Mouse (Mus musculus): ENCODE measurements around the gene Prdx3. TPM values are rescaled to one million over a fixed set of nuclear protein-coding genes. Genes with fewer than 3 reads are reported as not detected.

Gene Prdx3
- total RNA-seq (2014; rRNA removed) (191 and 199 TPM in 2 replicates), polyA plus RNA-seq (2012; rRNA removed) (157 and 170 TPM in 2 replicates)

DNA sequence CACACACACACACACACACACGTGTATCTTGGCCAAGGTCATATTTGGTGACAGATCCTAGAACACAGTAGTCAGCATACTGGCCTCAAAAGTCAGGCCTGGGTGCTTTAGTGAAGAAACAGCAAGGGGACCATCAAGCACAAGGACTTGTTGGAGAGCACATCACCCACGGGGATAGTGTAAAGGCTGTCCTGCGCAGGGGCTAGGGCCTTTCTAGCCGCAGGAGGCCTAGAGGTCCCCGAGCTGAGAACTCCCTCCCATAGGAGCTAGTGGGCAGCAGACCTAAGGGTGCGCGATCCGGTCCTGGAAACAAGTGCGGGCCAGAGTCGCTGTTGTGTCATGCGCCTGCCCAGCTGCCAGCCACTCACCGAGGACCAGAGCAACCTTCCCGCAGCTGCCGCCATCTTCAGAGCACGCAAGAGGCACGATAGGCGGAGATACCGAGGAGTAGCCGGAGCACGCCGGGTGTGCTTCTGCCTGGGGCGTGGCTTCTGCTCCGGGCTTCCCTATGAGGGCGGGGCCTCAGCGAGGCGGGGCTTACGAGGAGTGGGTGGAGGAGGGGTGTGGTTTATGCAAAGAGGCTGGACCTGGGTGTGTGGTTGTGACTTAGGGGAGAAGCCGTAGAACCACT, at the start of gene Prdx3:
Gene Prdx3, minus strand, starts transcription at position 493 of the 631 bp plus-strand sequence.
- H3K4me1 ChIP-seq (ENCODE audit: control insufficient read depth, insufficient read depth, low read length): peaks cover 7% of the 10 kb centered on the region
- peak within 1 kb of the TSS; percentile 73 for H3K4me3 ChIP-seq (ENCODE audit: insufficient read depth, low read depth, low read length)
- no peaks in the 10 kb centered on the region for H3K79me2 ChIP-seq (ENCODE audit: control insufficient read depth, insufficient read depth, low read length)
- DNase-seq (ENCODE audit: extremely low read depth, low read depth, low spot score): peak; percentile 88
- H3K27ac ChIP-seq (replicated peaks; ENCODE audit: insufficient read depth, low read depth, low read length): peak within 1 kb of the TSS; percentile 72
- peak within 1 kb of the TSS; percentile 75 for H3K9ac ChIP-seq (ENCODE audit: low read depth, low read length)
- H3K27me3 ChIP-seq (ENCODE audit: control insufficient read depth, insufficient read depth, low read length): no peaks in the 10 kb centered on the region
- TF ChIP-seq POLR2A (IDR thresholded peaks at IDR 0.05; ENCODE audit: extremely low read depth, insufficient read depth, low read length) (peak; percentile 88), CTCF (IDR thresholded peaks at IDR 0.05; ENCODE audit: low read depth, low read length) (0 out of 2 replicates have a peak, but pooled peaks have one; percentile 10)
- H3K36me3 ChIP-seq (ENCODE audit: control insufficient read depth, insufficient read depth, low read length): peaks cover 28% of the 10 kb centered on the region
- 0% methylated on average over 28 of the region's 28 CpGs for WGBS

DNA sequence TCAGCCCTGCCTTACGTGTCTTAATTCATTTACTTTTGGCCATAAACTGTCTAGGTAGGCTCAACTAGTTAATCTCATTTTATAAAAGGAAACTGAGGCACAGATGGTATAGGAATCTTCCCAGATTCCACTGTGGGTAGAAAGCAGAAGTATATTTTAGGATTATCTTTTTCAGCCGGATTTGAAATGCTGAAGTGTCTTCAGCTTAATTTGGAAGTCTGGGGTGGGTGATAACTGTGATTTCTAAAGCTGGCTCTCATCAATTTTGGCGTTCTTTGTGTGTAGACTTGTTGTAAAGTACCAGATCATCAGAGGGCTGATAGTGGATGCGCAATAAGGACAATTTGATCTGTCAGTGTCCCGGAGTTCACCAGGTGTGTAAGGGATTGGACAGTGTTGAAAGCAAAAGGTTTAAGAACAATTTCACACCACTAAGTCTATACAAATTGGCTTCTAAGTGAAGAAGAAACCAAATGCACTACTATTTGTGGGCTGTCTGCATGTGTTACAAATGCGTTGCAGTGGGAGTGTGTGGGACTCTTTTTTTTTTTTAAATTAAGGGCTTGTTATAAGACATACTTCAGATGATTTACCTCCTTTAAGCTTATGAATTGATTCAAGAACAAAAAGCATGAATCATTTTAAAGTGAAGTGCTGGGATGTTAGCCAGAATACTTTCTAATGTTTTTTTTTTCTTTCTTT, 42.7 kb upstream of the Prdx3 start:
- no peaks in the 10 kb centered on the region for H3K79me2 ChIP-seq (ENCODE audit: control insufficient read depth, insufficient read depth, low read length)
- H3K4me3 ChIP-seq (ENCODE audit: insufficient read depth, low read depth, low read length): no peak overlapping the region
- no peak for DNase-seq (ENCODE audit: extremely low read depth, low read depth, low spot score)
- H3K36me3 ChIP-seq (ENCODE audit: control insufficient read depth, insufficient read depth, low read length): no peaks in the 10 kb centered on the region
- H3K27me3 ChIP-seq (ENCODE audit: control insufficient read depth, insufficient read depth, low read length): no peaks in the 10 kb centered on the region
- no peak for TF ChIP-seq POLR2A (IDR thresholded peaks at IDR 0.05; ENCODE audit: extremely low read depth, insufficient read depth, low read length)
- TF ChIP-seq CTCF (IDR thresholded peaks at IDR 0.05; ENCODE audit: low read depth, low read length): no peak
- H3K27ac ChIP-seq (replicated peaks; ENCODE audit: insufficient read depth, low read depth, low read length): no peak overlapping the region
- H3K9ac ChIP-seq (ENCODE audit: low read depth, low read length): no peak overlapping the region
- peaks cover 5% of the 10 kb centered on the region for H3K4me1 ChIP-seq (ENCODE audit: control insufficient read depth, insufficient read depth, low read length)
- 89% methylated on average over 6 of the region's 6 CpGs for WGBS

DNA sequence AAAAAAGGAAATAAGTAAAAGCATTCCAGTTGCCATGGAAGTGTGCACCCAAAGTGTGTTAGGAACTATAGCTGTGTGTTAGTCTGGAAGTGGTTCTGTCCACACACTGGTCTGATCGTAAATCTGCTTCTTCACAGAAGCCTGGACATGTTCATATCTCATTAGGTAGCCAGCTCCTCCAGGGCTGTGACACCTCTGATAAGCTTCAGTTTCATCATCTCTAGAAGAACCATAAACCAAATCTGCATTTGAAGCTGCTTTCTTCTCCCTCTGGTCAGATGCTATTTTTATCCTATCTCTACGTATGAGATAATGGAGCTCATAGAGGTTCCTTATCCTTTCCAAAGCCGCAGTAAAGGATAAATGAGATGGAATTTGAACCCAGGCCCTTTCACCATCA, 41.5 kb upstream of the Prdx3 start:
- Histone ChIP-seq H3K27me3 (ENCODE audit: control insufficient read depth, insufficient read depth, low read length) (no peaks in the 10 kb centered on the region), H3K4me3 (ENCODE audit: insufficient read depth, low read depth, low read length) (no peak overlapping the region), H3K4me1 (ENCODE audit: control insufficient read depth, insufficient read depth, low read length) (peaks cover 5% of the 10 kb centered on the region), H3K79me2 (ENCODE audit: control insufficient read depth, insufficient read depth, low read length) (no peaks in the 10 kb centered on the region), H3K36me3 (ENCODE audit: control insufficient read depth, insufficient read depth, low read length) (no peaks in the 10 kb centered on the region), H3K27ac (replicated peaks; ENCODE audit: insufficient read depth, low read depth, low read length) (no peak overlapping the region), H3K9ac (ENCODE audit: low read depth, low read length) (no peak overlapping the region)
- DNase-seq (ENCODE audit: extremely low read depth, low read depth, low spot score): no peak
- WGBS: 81% methylated on average over 3 of the region's 3 CpGs
- TF ChIP-seq CTCF (IDR thresholded peaks at IDR 0.05; ENCODE audit: low read depth, low read length): no peak
- TF ChIP-seq POLR2A (IDR thresholded peaks at IDR 0.05; ENCODE audit: extremely low read depth, insufficient read depth, low read length): no peak

DNA sequence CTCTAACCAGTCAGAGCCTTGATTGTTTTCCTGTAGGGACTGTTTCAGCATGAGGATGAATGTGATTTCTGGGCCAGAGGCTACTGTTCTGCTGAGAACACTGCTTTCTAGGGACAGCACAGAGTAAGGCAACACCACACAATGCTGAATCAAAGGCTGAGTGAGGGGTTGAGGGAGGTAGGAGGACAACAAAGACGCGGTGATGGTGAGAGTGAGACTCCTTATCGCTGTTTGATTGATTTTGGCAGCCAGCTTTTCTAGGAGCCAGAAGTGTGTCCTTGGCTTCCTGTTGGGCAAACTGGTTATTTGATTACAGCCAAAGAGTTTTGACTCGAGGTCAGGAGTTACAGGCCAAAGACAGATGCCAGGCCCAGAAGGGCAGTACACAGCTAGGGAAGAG, 40.9 kb upstream of the Prdx3 start:
- peak; percentile 89 for DNase-seq (ENCODE audit: extremely low read depth, low read depth, low spot score)
- no peak overlapping the region for H3K4me3 ChIP-seq (ENCODE audit: insufficient read depth, low read depth, low read length)
- no peak overlapping the region for H3K27ac ChIP-seq (replicated peaks; ENCODE audit: insufficient read depth, low read depth, low read length)
- H3K9ac ChIP-seq (ENCODE audit: low read depth, low read length): no peak overlapping the region
- H3K27me3 ChIP-seq (ENCODE audit: control insufficient read depth, insufficient read depth, low read length): no peaks in the 10 kb centered on the region
- no peaks in the 10 kb centered on the region for H3K79me2 ChIP-seq (ENCODE audit: control insufficient read depth, insufficient read depth, low read length)
- WGBS: 0% methylated on average over 4 of the region's 4 CpGs
- no peaks in the 10 kb centered on the region for H3K36me3 ChIP-seq (ENCODE audit: control insufficient read depth, insufficient read depth, low read length)
- peaks cover 5% of the 10 kb centered on the region for H3K4me1 ChIP-seq (ENCODE audit: control insufficient read depth, insufficient read depth, low read length)
- no peak for TF ChIP-seq POLR2A (IDR thresholded peaks at IDR 0.05; ENCODE audit: extremely low read depth, insufficient read depth, low read length)
- TF ChIP-seq CTCF (IDR thresholded peaks at IDR 0.05; ENCODE audit: low read depth, low read length): no peak

DNA sequence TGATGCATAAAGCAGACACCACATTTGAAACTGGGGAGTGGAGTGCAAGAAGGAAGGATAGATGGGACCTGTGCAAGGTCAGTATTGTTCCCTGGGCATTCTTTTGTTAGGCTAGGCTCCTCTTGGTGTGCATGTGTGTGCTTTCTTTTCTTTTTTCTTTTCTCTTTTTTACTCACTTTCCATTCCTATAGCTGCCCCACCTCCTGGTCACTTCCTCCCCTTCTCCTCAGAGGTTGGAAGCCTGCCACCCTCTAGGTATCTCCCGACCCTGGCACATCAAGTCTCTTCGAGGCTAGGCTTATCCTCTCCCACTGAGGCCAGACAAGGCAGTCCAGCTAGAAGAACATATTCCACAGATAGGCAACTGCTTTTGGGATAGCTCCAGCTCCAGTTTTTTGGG, 37.3 kb upstream of the Prdx3 start:
- H3K9ac ChIP-seq (ENCODE audit: low read depth, low read length): no peak overlapping the region
- H3K27ac ChIP-seq (replicated peaks; ENCODE audit: insufficient read depth, low read depth, low read length): no peak overlapping the region
- no peak for DNase-seq (ENCODE audit: extremely low read depth, low read depth, low spot score)
- peaks cover 5% of the 10 kb centered on the region for H3K4me1 ChIP-seq (ENCODE audit: control insufficient read depth, insufficient read depth, low read length)
- H3K4me3 ChIP-seq (ENCODE audit: insufficient read depth, low read depth, low read length): no peak overlapping the region
- no peaks in the 10 kb centered on the region for H3K27me3 ChIP-seq (ENCODE audit: control insufficient read depth, insufficient read depth, low read length)
- no peak for TF ChIP-seq POLR2A (IDR thresholded peaks at IDR 0.05; ENCODE audit: extremely low read depth, insufficient read depth, low read length)
- no peak for TF ChIP-seq CTCF (IDR thresholded peaks at IDR 0.05; ENCODE audit: low read depth, low read length)
- no peaks in the 10 kb centered on the region for H3K79me2 ChIP-seq (ENCODE audit: control insufficient read depth, insufficient read depth, low read length)
- no peaks in the 10 kb centered on the region for H3K36me3 ChIP-seq (ENCODE audit: control insufficient read depth, insufficient read depth, low read length)
- WGBS: 70% methylated on average over 2 of the region's 2 CpGs

DNA sequence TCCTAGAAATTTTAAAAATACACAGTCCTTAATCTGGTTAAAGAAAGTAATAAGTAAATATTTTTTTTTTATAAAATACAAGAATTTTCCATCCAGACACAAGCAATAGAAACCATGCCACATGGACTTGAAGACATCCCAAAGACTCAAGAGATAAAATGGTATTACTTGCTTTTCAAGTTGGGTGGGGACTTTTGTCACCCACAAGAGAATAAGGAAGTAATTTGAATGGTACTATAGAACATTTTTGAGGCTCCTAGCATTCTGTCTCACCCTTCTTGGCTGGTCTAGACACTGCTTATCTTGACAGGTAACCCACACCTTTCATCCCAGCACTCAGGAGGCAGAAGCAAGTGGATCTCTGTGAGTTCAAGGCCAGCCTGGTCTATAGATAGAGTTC, 35.9 kb upstream of the Prdx3 start:
- Histone ChIP-seq H3K4me1 (ENCODE audit: control insufficient read depth, insufficient read depth, low read length) (peaks cover 3% of the 10 kb centered on the region), H3K27me3 (ENCODE audit: control insufficient read depth, insufficient read depth, low read length) (no peaks in the 10 kb centered on the region), H3K4me3 (ENCODE audit: insufficient read depth, low read depth, low read length) (no peak overlapping the region), H3K27ac (replicated peaks; ENCODE audit: insufficient read depth, low read depth, low read length) (no peak overlapping the region), H3K79me2 (ENCODE audit: control insufficient read depth, insufficient read depth, low read length) (no peaks in the 10 kb centered on the region), H3K36me3 (ENCODE audit: control insufficient read depth, insufficient read depth, low read length) (no peaks in the 10 kb centered on the region), H3K9ac (ENCODE audit: low read depth, low read length) (no peak overlapping the region)
- no peak for DNase-seq (ENCODE audit: extremely low read depth, low read depth, low spot score)
- TF ChIP-seq POLR2A (IDR thresholded peaks at IDR 0.05; ENCODE audit: extremely low read depth, insufficient read depth, low read length): no peak
- no peak for TF ChIP-seq CTCF (IDR thresholded peaks at IDR 0.05; ENCODE audit: low read depth, low read length)
